Mouse (Mus musculus): ENCODE measurements around the gene Gm45711.
"Not testable (repeated sequence)": the region's sequence is repeated elsewhere in the genome, so short reads cannot be mapped to it uniquely, and the experiment has no call there.

Gm45711 gene

DNA sequence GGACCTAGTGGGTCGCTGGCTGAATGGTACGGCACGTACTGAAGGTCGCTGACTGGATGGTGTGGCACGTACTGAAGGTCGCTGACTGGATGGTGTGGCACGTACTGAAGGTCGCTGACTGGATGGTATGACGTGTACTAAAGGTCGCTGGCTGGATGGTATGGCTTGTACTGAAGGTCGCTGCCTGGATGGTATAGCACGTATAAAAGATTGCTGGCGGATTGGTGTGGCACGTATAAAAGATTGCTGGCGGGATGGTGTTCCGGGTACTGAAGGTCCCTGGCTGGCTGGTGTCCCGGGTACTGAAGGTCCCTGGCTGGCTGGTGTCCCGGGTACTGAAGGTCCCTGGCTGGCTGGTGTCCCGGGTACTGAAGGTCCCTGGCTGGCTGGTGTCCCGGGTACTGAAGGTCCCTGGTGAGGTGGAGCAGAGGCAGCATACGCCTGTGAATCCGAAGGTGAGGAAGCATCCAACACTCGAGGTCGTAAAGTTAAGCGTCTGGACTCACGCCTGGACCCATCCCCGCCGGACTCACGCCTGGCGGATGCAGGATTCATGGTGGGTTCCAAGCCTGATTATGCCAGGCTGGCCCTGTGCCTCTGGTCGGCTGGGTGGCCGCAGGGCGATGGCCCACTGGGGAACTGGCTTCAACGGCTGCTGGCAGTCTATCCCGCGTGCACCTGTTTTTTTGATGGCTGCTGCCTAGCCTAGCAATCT is at the start of gene Gm45711, which contains the start of gene Cmtm1:
TSS of gene Gm45711 (minus strand) at position 641 of the 715 bp plus-strand sequence.
TSS of gene Cmtm1 (minus strand) at position 705 of the 715 bp plus-strand sequence.
- DNase-seq = peak; percentile 64 to 72

DNA sequence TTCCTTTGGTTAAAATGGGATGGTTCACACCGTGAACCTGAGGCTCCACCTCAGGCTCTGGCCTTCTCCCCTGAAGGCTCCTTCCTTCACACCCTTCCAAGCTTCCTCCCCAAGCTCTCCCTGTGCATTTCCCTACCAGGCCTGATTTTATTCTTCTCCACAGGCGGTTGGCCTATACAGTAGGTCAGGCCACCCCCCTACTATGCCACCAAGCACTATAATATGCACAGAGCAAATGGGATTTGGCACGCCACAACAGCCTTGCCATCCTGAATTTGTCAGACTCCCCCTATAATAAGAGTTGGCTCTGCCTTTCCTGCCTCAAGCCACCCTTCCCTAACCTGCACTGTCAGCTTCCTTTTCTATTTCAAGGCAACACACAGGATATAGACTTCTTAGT is 48.8 kb upstream of the Gm45711 start:
- DNase-seq = no peak

DNA sequence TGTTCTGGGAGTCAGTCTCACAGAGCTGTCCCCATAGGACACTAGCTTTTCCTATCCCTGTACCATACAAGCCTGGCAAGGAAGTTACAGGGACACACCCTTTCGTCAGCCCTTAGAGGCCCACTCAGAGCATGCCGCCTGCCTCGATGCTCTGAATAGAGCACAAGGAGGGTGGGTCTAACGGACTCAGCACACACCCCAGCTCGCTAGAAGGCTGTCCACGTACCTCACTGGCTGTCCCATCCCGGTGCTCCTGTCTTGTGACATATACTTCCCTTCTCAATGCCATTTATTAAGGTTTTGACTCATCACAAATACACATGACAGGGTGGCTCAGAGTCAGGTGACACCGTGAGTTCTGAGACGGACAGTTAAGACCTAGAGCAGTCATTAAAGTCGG is 44.6 kb upstream of the Gm45711 start:
- DNase-seq = no peak

DNA sequence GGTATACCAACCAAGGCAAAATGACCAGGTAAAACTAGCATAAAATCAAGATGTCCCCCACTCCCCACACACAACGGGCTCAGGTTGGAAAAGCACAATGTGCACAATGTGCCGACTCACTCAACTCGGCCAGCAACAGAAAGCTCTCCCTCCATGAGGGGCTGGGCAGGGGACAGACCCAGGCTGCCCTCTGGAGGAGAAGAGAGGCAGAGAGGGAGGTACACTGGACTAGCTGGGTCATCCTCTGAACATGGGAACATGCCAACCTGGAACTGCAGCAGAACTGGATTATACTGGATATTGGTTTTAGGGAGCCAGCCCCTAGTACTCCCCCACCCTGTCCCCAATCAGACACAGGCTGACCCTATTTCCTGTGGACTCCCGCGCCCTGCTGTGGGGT is 43.3 kb upstream of the Gm45711 start:
- no peak for DNase-seq

DNA sequence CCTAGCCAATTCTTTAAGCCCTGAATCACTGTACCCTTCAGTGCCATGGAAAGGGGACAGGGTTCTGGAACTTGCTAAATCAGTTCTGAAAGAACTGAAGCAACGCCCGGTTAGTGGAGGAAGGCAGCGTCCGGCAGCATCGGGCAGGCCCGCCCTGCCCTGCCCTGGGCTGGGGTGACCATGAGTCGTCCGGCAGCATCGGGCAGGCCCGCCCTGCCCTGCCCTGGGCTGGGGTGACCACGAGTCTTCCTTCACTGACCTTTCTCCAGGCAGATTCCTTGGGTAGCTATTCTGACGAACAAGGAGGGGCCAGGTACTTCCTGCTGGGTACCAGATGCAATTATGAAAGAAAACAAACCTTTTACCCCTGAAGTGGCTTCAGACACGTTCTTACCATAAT is 40.2 kb upstream of the Gm45711 start:
- DNase-seq = no peak

DNA sequence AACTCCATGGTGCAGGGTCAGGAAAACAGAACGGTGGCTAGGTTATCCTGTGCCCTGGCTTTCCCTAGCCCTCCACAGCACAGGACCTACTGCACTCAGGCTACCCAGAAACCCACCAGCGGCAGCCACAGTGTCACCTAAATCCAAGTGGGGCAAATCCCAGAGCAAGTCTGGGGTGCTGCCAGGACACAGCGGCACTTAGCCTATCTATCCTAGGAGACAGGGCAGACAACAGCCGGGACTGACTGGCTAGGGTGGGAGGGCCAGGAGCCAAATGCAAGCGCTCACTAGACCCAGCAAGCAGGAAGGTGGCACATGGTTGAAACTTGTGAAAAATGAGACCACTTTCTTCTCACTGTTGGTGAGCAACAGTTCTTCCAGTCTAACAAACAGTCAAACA is 39.1 kb upstream of the Gm45711 start:
- no peak for DNase-seq

DNA sequence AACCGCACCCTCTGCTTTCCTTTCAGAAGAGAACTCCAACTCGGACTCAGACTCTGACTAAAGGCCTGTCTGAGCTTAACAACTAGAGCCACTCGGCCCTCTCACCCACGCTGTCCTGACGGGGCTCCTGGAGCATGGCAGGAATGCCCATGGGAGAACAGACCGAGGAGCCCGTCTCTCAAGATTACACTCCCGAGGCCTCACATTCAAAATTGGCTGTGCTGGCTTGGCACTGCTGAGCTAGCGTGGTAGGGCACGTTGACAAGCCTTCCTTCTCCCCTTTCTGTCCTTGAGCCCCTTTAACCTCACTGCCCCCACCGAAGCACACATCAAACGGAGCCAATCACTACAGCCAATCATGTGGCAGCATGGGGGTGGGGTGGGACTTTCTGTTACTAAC is 36.8 kb upstream of the Gm45711 start:
- no peak for DNase-seq

DNA sequence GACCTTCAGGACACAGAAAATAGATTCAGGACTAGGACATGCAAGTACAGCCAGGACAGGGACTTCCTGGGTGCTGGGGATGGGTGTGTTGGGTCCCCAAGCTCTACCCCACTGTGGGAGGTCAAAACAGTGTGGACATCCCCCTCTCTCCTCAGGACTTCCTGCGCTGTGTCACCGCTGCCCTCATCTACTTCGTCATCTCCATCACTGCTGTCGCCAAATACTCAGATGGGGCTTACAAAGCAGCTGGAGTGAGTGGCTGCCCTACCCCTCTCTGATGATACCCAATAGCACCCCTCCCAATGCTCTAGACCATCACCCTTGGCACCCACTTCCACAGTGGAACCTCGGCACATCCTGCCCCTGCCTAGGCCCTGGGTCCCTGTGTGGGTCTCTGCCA is 34.7 kb upstream of the Gm45711 start:
- DNase-seq = no peak

DNA sequence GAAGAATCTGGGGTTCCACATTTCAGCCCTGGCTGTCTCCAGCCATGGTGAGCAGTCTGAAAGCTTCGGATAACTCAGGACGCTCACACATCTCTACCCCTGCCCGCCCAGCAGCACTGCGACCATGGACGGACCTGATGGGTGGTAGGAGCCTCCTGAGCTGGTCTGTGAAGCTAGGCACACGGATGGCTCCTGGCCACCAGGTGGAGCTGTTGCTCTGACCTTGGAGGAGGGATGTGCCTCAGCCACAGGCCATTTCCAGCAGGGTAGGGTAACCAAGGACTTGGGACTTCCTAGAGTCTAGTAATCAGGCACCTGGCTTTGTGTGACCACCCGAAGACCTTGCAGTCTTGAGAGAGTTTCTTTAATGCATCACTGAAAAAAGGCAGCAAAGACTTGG is 34.1 kb upstream of the Gm45711 start:
- DNase-seq = peak; percentile 94 to 96

DNA sequence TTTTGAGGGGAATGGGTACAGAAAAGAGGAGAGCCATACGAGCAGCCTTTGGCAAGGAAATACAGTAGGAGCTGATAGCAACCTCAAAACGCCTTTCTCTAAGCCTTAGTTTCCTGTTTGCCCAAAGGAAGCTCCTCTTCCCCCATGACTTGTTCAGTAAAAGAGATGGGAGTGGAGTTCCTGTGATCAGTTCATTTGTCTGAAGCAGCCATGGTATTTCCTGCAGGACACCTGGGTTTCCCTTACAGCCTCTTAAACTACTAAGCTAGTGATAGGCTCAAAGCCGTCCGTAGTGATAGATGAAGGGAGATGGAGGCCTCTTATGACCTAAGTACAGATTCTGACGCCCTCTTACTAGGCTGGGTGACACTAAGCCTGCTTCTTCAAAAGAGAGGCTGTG is 32.5 kb upstream of the Gm45711 start:
- no peak for DNase-seq

DNA sequence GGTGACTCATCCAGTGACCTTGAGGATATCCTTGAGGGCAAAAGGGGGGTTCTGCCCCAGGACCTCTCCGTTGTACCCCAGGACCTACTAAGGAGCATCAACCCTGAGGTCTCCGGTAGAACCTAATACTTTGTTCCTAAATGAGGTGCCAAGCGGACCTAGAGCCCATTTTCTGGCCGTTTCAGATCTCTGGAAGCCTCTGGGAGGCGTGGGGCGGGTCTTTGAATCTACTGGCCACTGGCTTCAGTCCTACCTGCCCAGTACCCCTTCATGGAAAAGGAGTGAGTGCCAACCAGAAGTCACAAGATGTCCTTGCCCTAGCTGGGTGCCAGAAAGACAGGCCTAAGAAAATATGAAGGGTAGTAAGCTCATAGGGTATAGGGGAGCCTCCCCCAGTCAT is 31.8 kb upstream of the Gm45711 start:
- DNase-seq = no peak

DNA sequence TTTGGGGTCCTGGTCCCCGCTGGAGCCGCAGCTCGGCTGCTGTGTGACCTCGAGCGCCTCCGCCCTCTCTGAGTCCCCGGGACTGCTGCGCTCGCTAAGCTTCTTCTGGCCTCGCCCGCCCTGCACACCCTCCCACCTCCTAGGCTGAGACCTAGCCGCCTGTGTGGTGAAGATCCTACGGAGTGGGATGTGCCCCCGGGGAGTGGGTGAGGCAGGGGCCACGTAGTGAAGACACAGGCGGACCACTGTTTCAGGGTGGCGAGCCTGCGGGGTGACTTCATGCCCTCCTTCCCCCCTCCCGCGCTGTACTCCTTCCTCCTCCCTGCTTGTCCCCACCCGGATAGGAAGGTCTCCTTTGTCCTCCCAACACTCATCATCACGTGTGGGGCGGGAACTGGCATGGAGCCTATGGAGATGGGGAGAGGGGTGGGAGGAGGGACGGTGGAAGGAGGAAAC is 31.3 kb upstream of the Gm45711 start:
- DNase-seq = peak in 1 of 2 experiments; percentile 57

DNA sequence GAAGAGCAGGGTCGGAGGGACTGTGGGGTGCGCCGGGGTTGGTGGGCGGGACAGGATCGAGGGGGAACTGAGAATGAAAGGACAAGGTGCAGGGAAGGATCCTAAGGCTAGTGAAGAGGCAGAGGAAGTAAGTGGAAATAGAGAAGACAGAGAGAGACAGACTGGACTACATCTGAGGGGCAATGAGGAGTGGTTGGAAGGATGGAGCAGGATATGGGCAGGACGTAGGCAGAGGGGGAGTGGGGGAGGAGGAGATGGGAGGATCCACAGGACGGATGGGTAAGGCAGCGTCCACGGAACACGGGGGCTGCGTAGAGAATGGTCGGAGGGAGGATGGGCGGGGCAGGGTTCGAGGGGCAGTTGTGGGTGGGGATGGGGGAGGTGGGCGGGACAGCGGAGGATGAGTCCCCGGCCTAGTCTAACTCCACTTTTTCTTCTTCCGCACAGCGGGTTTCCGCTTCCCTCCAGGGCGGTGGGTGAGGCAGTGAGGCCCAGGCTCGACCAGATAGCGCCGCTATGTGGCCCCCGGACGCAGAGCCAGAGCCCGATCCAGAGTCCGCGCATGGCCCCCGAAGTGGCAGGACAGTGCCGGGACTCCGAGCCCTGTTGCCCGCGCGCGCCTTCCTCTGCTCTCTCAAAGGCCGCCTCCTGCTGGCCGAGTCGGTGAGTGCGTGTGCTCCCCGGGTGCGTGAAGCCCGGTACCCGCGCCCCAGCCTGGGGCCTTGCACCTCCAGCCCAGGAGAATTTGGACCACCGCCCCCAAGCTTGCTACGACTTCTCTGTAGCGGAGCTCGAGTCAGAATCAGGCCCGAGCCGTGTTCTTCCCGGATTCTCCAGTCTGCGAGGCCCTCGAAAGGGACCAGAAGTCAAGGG is 30.6 kb upstream of the Gm45711 start:
- peak; percentile 58 to 79 for DNase-seq

DNA sequence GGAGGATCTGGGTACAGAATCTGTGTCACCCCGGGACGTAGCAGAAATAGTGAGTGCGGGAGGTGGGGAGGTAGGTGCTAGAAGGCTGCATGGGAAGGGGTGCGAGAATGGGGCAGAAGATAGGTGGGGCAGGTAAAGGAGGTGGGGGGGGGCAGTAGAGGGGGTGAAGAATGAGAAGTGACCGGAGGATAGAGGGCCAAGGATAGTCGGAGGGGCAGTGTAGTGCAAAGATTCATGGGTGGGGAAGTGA is 30.0 kb upstream of the Gm45711 start:
- DNase-seq = no peak

DNA sequence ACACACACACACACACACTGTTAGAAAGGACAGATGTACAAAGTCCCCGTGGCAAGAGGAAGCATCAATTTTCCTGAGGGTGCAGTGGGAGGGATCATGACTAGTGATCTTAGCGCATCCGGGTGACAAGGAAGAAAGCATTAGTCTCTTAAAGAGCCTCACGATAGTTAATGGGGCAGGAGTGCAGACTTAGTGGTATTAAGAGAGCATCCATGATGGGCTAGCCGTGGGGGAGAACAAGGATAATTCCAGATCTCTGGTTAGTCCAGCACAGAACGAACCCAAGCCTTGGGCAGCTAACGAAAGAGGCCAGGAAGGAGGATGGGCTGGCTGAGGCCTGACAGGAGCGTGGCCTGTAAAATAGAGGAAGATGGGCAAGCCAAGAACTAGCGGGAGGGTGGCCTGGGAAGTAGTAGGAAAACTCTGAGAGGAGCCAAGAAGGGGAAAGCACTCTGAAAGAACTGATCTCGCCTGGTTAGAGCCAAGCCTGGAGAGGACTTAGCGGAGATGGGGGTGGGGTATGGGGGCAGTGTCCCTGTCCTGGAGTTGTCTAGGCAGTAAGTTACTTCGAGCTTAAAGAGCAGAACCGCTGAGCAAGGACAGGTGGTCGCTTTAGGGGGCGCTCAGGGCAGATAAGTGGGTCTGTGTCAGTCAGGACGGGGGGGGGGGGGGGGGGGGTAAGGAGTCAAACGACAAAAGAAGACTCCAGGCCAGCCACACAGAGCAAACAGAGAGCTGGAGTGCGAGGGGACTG is 29.5 kb upstream of the Gm45711 start, which contains the start of gene Cmtm3:
TSS of gene Cmtm3 (plus strand) at position 182 of the 754 bp plus-strand sequence.
- peak in 1 of 2 experiments; percentile 12 for DNase-seq

DNA sequence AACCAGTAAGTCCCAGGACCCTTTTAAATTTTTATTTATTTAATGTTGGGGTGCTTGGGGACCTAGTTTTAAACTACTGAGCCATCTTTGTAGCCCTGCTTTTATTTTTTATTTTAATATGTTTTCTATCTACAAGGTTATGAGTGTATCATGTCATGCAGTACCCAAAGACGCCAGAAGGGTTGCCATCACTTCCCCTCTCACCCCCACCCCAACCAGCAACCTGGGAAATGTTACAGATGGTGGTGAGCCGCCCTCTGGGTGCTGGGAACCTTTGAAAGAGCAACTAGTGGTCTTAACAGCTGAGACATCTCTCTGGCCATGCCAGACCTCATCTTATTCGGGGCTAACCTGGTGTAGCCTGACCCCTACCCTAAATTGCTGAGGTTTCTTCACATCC is 28.0 kb upstream of the Gm45711 start:
- no peak for DNase-seq

DNA sequence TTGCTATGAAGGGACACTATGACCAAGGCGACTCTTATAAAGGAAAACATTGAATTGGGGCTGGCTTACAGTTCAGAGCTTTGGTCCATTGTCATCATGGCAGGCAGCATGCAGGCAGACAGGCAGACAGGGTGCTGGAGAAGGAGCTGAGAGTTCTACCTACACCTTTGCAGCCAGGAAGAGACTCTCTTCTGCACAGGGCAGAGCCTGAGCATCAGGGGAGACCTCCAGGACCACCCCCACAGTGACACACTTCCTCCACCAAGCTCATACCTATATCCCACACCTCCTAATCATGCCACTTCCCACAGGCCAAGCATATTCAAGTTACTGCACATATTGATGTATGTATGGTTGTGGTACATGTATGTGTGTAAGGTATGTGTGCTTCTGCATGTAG is 26.9 kb upstream of the Gm45711 start:
- DNase-seq = no peak

DNA sequence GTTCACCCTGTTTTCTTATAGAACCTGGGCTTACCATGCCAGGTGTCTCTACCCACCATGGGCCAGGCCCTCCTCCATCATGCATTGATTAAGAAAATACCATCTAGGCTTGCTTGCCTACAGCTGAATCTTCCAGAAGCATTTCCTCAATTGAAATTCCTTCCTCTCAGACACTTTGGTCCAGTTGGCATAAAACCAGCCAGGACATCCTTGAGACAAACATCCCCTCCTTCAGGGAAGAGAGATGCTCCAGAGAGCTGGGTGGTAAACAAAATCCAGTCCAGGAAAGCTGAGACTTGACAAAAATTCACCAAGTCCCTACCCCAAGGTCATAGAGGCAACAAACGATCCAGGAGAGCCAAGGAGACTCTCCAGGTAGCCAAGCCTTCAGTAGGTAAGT is 24.3 kb upstream of the Gm45711 start:
- no peak for DNase-seq

DNA sequence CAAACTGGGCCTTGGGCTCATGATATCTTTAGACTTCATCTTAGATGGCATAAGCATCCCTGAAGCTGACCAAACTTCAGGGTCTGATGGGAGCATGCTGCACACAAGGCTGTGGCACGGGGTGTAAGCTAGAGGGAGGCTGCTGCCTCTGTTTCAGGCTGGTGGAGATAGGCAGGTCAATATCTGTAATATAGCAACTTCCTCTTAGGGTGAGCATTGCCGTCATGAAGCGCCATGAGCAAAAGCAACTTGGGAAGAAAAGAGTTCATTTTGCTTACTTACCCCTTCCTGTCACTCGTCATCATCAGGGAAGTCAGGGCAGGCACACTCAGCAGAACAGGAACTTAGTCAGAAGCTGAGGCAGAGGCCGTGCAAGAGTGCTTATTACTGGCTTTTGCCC is 23.9 kb upstream of the Gm45711 start:
- DNase-seq = no peak

DNA sequence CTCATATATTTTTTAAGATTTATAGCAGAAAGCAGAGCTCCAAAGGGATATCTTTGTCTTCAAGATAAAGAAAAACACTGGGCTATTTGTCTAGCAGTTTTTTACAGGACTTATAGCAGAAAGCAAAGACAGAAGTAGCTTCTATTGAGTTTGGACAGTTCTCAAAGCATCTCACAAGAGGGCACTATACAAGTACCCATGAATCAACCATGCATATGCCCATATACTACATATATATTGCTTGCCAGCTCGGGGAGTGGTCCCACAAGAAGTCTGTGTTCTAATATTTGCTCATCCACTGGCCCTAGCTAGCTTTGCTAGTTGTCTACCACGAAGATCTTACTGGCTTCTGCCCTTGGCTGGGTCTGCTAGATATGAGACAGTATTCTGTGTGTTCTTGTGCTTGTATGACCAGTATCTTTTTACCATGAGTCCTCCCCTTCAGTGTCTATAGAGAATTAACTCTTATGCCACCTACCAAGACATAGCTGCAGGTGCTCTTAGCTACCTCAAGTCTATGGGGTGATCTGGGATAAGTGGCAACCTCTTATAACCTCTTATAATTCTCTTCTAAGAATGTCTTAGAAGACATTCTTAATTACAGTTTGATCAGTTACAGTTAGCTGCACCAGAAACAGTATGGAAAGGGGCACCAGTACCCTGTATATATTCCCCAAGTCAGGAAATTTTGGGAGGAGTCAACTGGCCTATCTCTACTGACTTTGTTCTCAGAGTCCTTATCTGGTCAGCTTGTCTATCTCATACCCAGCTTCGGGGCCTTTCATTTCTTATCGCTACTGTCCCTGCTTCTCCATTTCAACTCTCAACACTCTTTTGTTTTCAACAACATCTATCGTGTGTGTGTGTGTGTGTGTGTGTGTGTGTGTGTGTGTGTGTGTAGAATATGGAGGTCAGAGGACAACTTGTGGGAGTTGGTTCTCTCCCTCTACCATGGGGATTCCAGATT is 23.1 kb upstream of the Gm45711 start:
- no peak for DNase-seq

DNA sequence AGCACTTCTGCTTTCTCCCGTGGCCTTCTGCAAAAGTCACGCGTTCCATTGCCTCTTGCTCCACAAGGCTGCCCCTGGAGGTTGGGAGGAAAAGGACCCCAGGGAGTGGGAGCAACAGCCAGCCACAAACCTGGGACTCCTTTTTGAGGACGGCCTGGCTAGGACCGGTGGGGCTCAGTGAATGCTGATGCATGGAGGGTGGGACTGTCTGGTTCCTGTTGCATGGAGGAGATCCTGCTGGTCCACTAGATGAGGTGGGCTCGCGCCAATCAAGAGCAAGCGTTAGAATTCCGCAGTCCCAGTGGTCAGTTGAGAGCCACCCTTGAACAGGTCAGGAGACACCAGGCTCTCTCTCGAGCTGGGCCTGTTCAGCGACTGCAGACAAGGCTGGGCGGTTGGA is 12.0 kb upstream of the Gm45711 start, which contains the start of gene Cmtm2b:
TSS of gene Cmtm2b (plus strand) at position 301 of the 400 bp plus-strand sequence.
- not testable (repeated sequence) for DNase-seq

DNA sequence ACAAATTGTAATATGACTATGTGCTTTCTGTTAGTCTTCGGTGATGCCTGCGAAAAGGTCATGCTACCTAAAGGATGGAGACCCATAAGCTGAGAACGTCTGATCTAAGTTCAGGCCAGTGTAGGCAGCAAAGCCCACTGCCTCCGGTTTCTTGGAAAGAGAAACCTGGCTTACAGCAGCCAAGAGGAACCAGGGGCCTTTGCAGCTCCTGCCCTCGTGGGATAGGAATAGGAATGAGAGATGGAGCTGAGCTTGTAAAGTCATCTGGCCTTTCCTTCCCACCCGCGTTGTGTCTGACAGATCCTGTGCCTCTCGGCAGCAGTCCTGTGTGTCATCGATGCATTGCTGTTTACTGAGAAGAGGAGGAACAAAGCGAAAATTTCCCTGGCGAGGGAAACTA is 11.4 kb upstream of the Gm45711 start, which contains the start of gene Gm11020:
TSS of gene Gm11020 (plus strand) at position 301 of the 400 bp plus-strand sequence.
- not testable (repeated sequence) for DNase-seq
